Mouse (Mus musculus): ENCODE measurements around the gene Cdkal1.

DNA sequence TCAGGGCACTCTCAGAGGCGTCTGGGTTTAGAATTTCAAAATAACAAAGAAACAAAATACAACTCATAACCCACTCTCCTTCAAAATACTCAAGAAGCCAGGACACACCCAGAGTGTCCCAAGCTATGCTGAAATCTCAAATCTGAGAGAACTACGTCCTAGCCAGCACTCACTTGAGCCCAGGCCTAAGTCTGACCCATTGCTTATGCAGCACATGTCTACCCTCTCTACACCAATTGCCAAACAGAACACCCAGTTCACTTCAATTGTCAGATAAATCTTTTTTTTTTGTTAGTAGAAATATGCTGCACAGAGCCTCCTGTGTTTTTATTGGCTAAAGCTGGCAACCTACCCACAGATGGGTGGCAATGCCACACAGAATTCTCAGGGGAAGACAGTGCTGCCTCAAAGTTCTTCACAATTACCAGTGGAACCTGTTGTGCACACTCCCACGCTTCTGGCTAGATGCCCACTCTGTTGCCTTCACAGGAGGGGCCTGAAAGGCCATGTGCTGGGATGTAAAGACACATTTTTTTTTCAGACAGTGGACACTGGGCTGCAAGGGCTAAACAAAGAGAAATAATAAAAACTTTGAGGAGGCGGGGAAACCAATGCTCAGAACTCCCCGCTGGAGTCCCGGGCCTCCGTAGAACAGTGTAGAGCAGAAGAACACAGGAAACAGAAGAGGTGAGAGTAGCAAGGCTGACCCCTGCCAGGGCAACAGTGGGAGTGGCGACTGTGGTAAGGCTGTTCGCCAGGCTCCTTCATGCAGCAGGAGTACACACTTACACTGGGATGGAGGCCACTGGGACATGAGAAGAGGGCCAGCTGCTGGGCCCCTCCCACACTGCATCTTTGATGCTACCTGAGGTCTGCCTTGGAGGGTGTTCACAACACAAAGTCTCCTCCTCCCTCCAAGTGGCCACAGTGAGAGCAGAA is 273.4 kb downstream of the Cdkal1 start:
- TF ChIP-seq GATA1 (IDR thresholded peaks at IDR 0.05; ENCODE audit: borderline replicate concordance, low read length) (no peak), FLI1 (IDR thresholded peaks at IDR 0.05; ENCODE audit: low read length) (no peak)

Data from megakaryocyte, embryonic 14.5 days (primary cell).